8 mouse cellular contexts compared by ENCODE assay signal in genomic region chr4:155163685-155164084, GRCm38 (mm10). TPM values are rescaled to one million over a fixed set of nuclear protein-coding genes. Genes with fewer than 3 reads are reported as not detected.
DNase-seq lines count a peak whose midpoint lies in the region; ATAC-seq and TF ChIP-seq lines count a peak whose summit lies in the region.

No protein-coding gene starts in this region.

- TF ChIP-seq CTCF in lung, embryonic 14.5 days (IDR thresholded peaks at IDR 0.05; ENCODE audit: low read depth): no peak

- H3K4me3 ChIP-seq in lung, embryonic 14.5 days (ENCODE audit: low read depth, low read length): no peak overlapping the region
- H3K4me3 ChIP-seq in embryonic facial prominence, embryonic 15.5 days (replicated peaks): no peak overlapping the region
- no peak overlapping the region for H3K4me3 ChIP-seq in midbrain, embryonic 13.5 days (replicated peaks)

- H3K4me2 ChIP-seq in lung, embryonic 14.5 days: no peak overlapping the region
- H3K4me2 ChIP-seq in embryonic facial prominence, embryonic 15.5 days (replicated peaks): no peak overlapping the region
- H3K4me2 ChIP-seq in midbrain, embryonic 13.5 days (replicated peaks): no peak overlapping the region

- H3K27me3 ChIP-seq in lung, embryonic 14.5 days (ENCODE audit: insufficient read depth, low read length): no peaks in the 10 kb centered on the region
- H3K27me3 ChIP-seq in embryonic facial prominence, embryonic 15.5 days: no peaks in the 10 kb centered on the region
- H3K27me3 ChIP-seq in midbrain, embryonic 13.5 days: no peaks in the 10 kb centered on the region

- H3K9me3 ChIP-seq in lung, embryonic 14.5 days (ENCODE audit: low read depth, low read length): no peaks in the 10 kb centered on the region
- H3K9me3 ChIP-seq in embryonic facial prominence, embryonic 15.5 days (replicated peaks): no peaks in the 10 kb centered on the region
- H3K9me3 ChIP-seq in midbrain, embryonic 13.5 days: no peaks in the 10 kb centered on the region

- peaks cover 25% of the 10 kb centered on the region for H3K4me1 ChIP-seq in lung, embryonic 14.5 days (ENCODE audit: insufficient read depth)
- peaks cover 72% of the 10 kb centered on the region for H3K4me1 ChIP-seq in embryonic facial prominence, embryonic 15.5 days
- peaks cover 42% of the 10 kb centered on the region for H3K4me1 ChIP-seq in midbrain, embryonic 13.5 days (replicated peaks)

- WGBS in lung, embryonic 14.5 days: 70% methylated on average over 8 of the region's 8 CpGs
- WGBS in embryonic facial prominence, embryonic 15.5 days: 49% methylated on average over 8 of the region's 8 CpGs
- WGBS in midbrain, embryonic 13.5 days: 45% methylated on average over 8 of the region's 8 CpGs

- ATAC-seq in lung, embryonic 14.5 days (ENCODE audit: insufficient read depth): no peak
- ATAC-seq in embryonic facial prominence, embryonic 15.5 days (ENCODE audit: insufficient number of reproducible peaks, low FRiP score, low TSS enrichment, low read depth): 0 out of 2 replicates have a peak, but pooled peaks have one; percentile 5
- peak; percentile 28; the same call in 1 of the 2 replicates for ATAC-seq in midbrain, embryonic 13.5 days

- peak overlapping the region; percentile 50; the same call in 1 of the 2 replicates for H3K27ac ChIP-seq in lung, embryonic 14.5 days (ENCODE audit: low read depth)
- peak overlapping the region; percentile 39; the same call in 1 of the 2 replicates for H3K27ac ChIP-seq in embryonic facial prominence, embryonic 15.5 days (replicated peaks)
- peak overlapping the region; percentile 39; the same call in 1 of the 2 replicates for H3K27ac ChIP-seq in midbrain, embryonic 13.5 days

- H3K9ac ChIP-seq in lung, embryonic 14.5 days: no peak overlapping the region
- H3K9ac ChIP-seq in embryonic facial prominence, embryonic 15.5 days: no peak overlapping the region
- H3K9ac ChIP-seq in midbrain, embryonic 13.5 days (replicated peaks): 0 out of 2 replicates have a peak overlapping the region, but pooled peaks have one; percentile 6

- peak; percentile 59 for DNase-seq in cerebellum, postnatal 25 days
- no peak for DNase-seq in cerebellum, postnatal 14 days
- no peak for DNase-seq in lung, embryonic 14.5 days
- DNase-seq in lung, postnatal 36 days: no peak
- DNase-seq in Muller cell, postnatal 12 days (ENCODE audit: inconsistent ontology term): no peak
- DNase-seq in layer of hippocampus, adult 9-11 months: no peak

- peaks cover 12% of the 10 kb centered on the region for H3K36me3 ChIP-seq in lung, embryonic 14.5 days (ENCODE audit: insufficient read depth)
- H3K36me3 ChIP-seq in embryonic facial prominence, embryonic 15.5 days: peaks cover 15% of the 10 kb centered on the region
- H3K36me3 ChIP-seq in midbrain, embryonic 13.5 days: peaks cover 11% of the 10 kb centered on the region

RNA-seq across cellular contexts. Expression of gene Ski, which starts 58.7 kb away (rescaled TPM):
- 23.7 and 25.8 TPM in 2 replicates for polyA plus RNA-seq in lung, embryonic 14.5 days (2014; fragmentation: Nextera tagmentation; extraction: Ambion mirVana)
- polyA plus RNA-seq in embryonic facial prominence, embryonic 15.5 days (2015; fragmentation: Nextera tagmentation; extraction: Ambion mirVana): 24.4 and 26.3 TPM in 2 replicates
- 9.3 and 9.9 TPM in 2 replicates for polyA plus RNA-seq in midbrain, embryonic 13.5 days (2015; fragmentation: Nextera tagmentation; extraction: Ambion mirVana)

Comparison
In these comparisons a context has a peak if more than half of its experiments do, and no peak if none do; other contexts are left out.
1. DNase-seq: peak in cerebellum, postnatal 25 days (2 of 2); none in cerebellum, postnatal 14 days (0 of 2), lung, embryonic 14.5 days (single experiment), lung, postnatal 36 days (single experiment), Muller cell, postnatal 12 days (single experiment) and layer of hippocampus, adult 9-11 months (single experiment).
2. Peak in every context shown above with its lines, with median percentiles within 50 percentile points of each other: H3K27ac ChIP-seq.